Mouse (Mus musculus) heart, adult 2 months (tissue): ENCODE measurements around the gene Actl10.

Experiments used
- CTCF ChIP-seq: fragments of 200-600 bp; IDR thresholded peaks from 2 replicates; pipeline ENCODE4 v1.8.1; 2022; ENCODE audit warnings: antibody characterized with exemption, mild to moderate bottlenecking, moderate library complexity
- EP300 ChIP-seq: fragments of 200-500 bp; IDR thresholded peaks from 2 replicates; pipeline ENCODE4 v1.6.1; 2011; ENCODE audit warnings: low read depth, low read length, control low read depth; ENCODE audit not compliant: insufficient read depth
- POLR2A ChIP-seq: fragments of 200-500 bp; IDR thresholded peaks from 2 replicates; pipeline ENCODE4 v1.6.1; 2011; ENCODE audit warnings: mild to moderate bottlenecking, low read depth, low read length, control low read depth; ENCODE audit not compliant: insufficient read depth

DNA sequence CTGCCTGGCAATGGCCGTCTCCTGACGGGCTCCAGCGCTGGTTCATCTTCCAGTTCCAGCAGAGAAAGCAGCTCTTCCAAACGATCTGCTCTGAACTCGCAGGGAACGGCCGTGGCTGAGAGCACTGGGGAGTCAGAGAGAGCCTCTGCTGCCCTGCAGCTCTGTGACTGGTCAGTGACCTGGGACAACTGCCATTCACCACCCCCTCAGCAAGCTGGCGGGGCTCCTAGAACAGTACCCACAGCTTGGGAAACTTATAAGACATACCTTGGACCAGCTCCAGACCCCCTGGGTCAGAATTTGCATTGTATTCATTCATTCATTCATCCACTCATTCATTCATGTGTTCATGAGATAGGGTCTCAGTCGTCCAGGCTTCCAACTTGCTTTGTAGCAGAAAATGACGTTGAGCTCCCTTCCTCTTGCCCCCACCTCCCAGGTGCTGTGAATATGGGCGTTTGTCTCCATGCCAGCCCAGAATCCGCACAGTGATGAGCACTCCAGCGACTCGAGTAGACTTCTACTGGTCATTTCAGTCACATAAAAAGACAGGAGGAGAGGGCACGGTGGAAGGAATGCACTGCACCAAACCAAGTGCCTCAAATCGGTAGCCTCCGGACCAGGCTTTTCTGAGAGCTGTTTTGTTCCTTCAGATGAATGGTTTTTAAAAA lies 33.5 kb downstream of the Actl10 start:
- TF ChIP-seq POLR2A, result no peak
- TF ChIP-seq CTCF, result no peak
- TF ChIP-seq EP300, result no peak
